Comparison of ENCODE assay signal across 16 mouse cellular contexts in genomic region chr10:21907784-21908183, GRCm38 (mm10). TPM values are rescaled to one million over a fixed set of nuclear protein-coding genes. Genes with fewer than 3 reads are reported as not detected.
DNase-seq lines count a peak whose midpoint lies in the region; ATAC-seq and TF ChIP-seq lines count a peak whose summit lies in the region.
"Had no signal": no experiment of that assay in that cellular context is flagged by ENCODE, and none has a peak within 500 bp of the region (broad histone marks: within the 10 kb centered on the region; RNA-seq: fewer than 3 reads in every experiment).

No protein-coding gene starts in this region.

- H3K4me2 ChIP-seq in hindbrain, embryonic 13.5 days, result no peak overlapping the region
- H3K4me2 ChIP-seq: kidney, embryonic 15.5 days; midbrain, embryonic 15.5 days; neural tube, embryonic 13.5 days had no signal

- no peak for ATAC-seq in hindbrain, embryonic 13.5 days (ENCODE audit: low FRiP score)
- ATAC-seq: forebrain, embryonic 16.5 days; hindbrain, embryonic 16.5 days; midbrain, embryonic 15.5 days had no signal

- no peaks in the 10 kb centered on the region for H3K27me3 ChIP-seq in heart, adult 2 months (ENCODE audit: control insufficient read depth, insufficient read depth, low read length)
- H3K27me3 ChIP-seq in hindbrain, embryonic 10.5 days (ENCODE audit: insufficient read depth, poor library complexity, severe bottlenecking), result no peaks in the 10 kb centered on the region
- no peaks in the 10 kb centered on the region for H3K27me3 ChIP-seq in hindbrain, embryonic 13.5 days
- H3K27me3 ChIP-seq: kidney, embryonic 15.5 days; midbrain, embryonic 15.5 days; neural tube, embryonic 13.5 days had no signal

- TF ChIP-seq CTCF in heart, adult 2 months (IDR thresholded peaks at IDR 0.05), result no peak

- intact Hi-C loops in heart, adult 2 months (cut with DNase I), result no loop called here

- no peak overlapping the region for H3K9ac ChIP-seq in heart, adult 2 months (ENCODE audit: low read depth, low read length)
- H3K9ac ChIP-seq in hindbrain, embryonic 13.5 days, result no peak overlapping the region
- H3K9ac ChIP-seq: kidney, embryonic 15.5 days; midbrain, embryonic 15.5 days; neural tube, embryonic 13.5 days had no signal

- peak overlapping the region; percentile 67 for H3K27ac ChIP-seq in heart, adult 2 months
- no peak overlapping the region for H3K27ac ChIP-seq in hindbrain, embryonic 10.5 days
- no peak overlapping the region for H3K27ac ChIP-seq in hindbrain, embryonic 13.5 days
- H3K27ac ChIP-seq: kidney, embryonic 15.5 days; midbrain, embryonic 15.5 days; neural tube, embryonic 13.5 days had no signal

- no peaks in the 10 kb centered on the region for H3K79me2 ChIP-seq in heart, adult 2 months (replicated peaks; ENCODE audit: control insufficient read depth, insufficient read depth, low read length)

- H3K4me3 ChIP-seq in heart, adult 2 months, result no peak overlapping the region
- H3K4me3 ChIP-seq in hindbrain, embryonic 10.5 days, result no peak overlapping the region
- no peak overlapping the region for H3K4me3 ChIP-seq in hindbrain, embryonic 13.5 days
- H3K4me3 ChIP-seq: erythroblast, embryonic 14.5 days; kidney, embryonic 15.5 days; midbrain, embryonic 15.5 days; neural tube, embryonic 13.5 days had no signal

- H3K9me3 ChIP-seq in hindbrain, embryonic 10.5 days, result no peaks in the 10 kb centered on the region
- H3K9me3 ChIP-seq in hindbrain, embryonic 13.5 days, result no peaks in the 10 kb centered on the region
- H3K9me3 ChIP-seq: kidney, embryonic 15.5 days; midbrain, embryonic 15.5 days; neural tube, embryonic 13.5 days had no signal

- WGBS in heart, adult 2 months, result 58% methylated on average over 3 of the region's 3 CpGs
- 33% methylated on average over 3 of the region's 3 CpGs for WGBS in large intestine, adult 2 months
- 66% methylated on average over 3 of the region's 3 CpGs for WGBS in hindbrain, embryonic 10.5 days
- WGBS in hindbrain, embryonic 13.5 days, result 69% methylated on average over 3 of the region's 3 CpGs

- no peak for TF ChIP-seq POLR2A in heart, adult 2 months (IDR thresholded peaks at IDR 0.05; ENCODE audit: insufficient read depth, low read depth, low read length)

- TF ChIP-seq EP300 in heart, adult 2 months (IDR thresholded peaks at IDR 0.05; ENCODE audit: insufficient read depth, low read depth, low read length), result no peak

- H3K4me1 ChIP-seq in heart, adult 2 months (ENCODE audit: control insufficient read depth, insufficient read depth, low read length), result peaks cover 11% of the 10 kb centered on the region
- H3K4me1 ChIP-seq in hindbrain, embryonic 10.5 days (replicated peaks), result 0 out of 2 replicates have a peak, but pooled peaks cover 5% of the 10 kb centered on the region
- no peaks in the 10 kb centered on the region for H3K4me1 ChIP-seq in hindbrain, embryonic 13.5 days (replicated peaks)
- H3K4me1 ChIP-seq: neural tube, embryonic 13.5 days had no signal

- peaks cover 4% of the 10 kb centered on the region for H3K36me3 ChIP-seq in heart, adult 2 months (ENCODE audit: control insufficient read depth, insufficient read depth, low read length)
- H3K36me3 ChIP-seq in hindbrain, embryonic 10.5 days, result no peaks in the 10 kb centered on the region
- no peaks in the 10 kb centered on the region; the same call in 1 of the 2 replicates for H3K36me3 ChIP-seq in hindbrain, embryonic 13.5 days
- H3K36me3 ChIP-seq: kidney, embryonic 15.5 days; midbrain, embryonic 15.5 days; neural tube, embryonic 13.5 days had no signal

- no peak for DNase-seq in heart, adult 2 months
- no peak for DNase-seq in heart, adult 11 months
- DNase-seq in thymus, postnatal 14 days, result peak; percentile 21
- DNase-seq in thymus, postnatal 36 days, result no peak
- peak; percentile 14 for DNase-seq in large intestine, adult 2 months (ENCODE audit: low read depth, low spot score)
- DNase-seq in hindbrain, embryonic 10.5 days (ENCODE audit: low spot score), result no peak
- no peak for DNase-seq in adrenal gland, adult (ENCODE audit: inconsistent age in 2 of 2, low spot score in 1 of 2)
- DNase-seq: cerebellum, adult 9-10 months; gastrocnemius, postnatal 25 days had no signal

RNA-seq across cellular contexts. Expression of gene Sgk1, which starts 25.8 kb away (rescaled TPM):
- total RNA-seq in heart, adult 2 months (2021), result 10 to 100 TPM; 64.7 to 89.1 TPM
- 31.9 and 43.5 TPM in 2 replicates for polyA plus RNA-seq in heart, adult 2 months (2012; rRNA removed)
- polyA plus RNA-seq in large intestine, adult 2 months (2012; rRNA removed), result 31.4 and 126 TPM in 2 replicates
- 15.0 and 18.1 TPM in 2 replicates for polyA plus RNA-seq in hindbrain, embryonic 10.5 days (2016; fragmentation: Nextera tagmentation; extraction: Ambion mirVana)
- 37.0 and 40.0 TPM in 2 replicates for polyA plus RNA-seq in hindbrain, embryonic 13.5 days (2015; fragmentation: Nextera tagmentation; extraction: Ambion mirVana)

Comparison
In these comparisons a context has a peak if more than half of its experiments do, and no peak if none do; other contexts are left out.
1. DNase-seq: peak in thymus, postnatal 14 days (single experiment) and large intestine, adult 2 months (single experiment); none in heart, adult 2 months (0 of 2), heart, adult 11 months (single experiment), thymus, postnatal 36 days (0 of 2), hindbrain, embryonic 10.5 days (single experiment) and adrenal gland, adult (0 of 2).